Mouse (Mus musculus): ENCODE measurements at regions not wholly inside any gene's neighbourhood (a gene's known extent, or its start where the extent isn't known, plus 50 kb on each side); places are given as distances from the start of the nearest gene placed in this dataset.

GRCm38 (mm10) chr2:55841521-55841920 is 405.8 kb downstream of the Kcnj3 start:
- TF ChIP-seq ZC3H11A (IDR thresholded peaks at IDR 0.05; ENCODE audit: borderline replicate concordance, low read depth, low read length) (no peak), HCFC1 (IDR thresholded peaks at IDR 0.05; ENCODE audit: borderline replicate concordance, insufficient read depth, low read length) (no peak), CHD2 (IDR thresholded peaks at IDR 0.05; ENCODE audit: low read depth, low read length) (no peak)
